Mouse (Mus musculus) limb, embryonic 15.5 days (tissue): ENCODE measurements at regions not wholly inside any gene's neighbourhood (a gene's known extent, or its start where the extent isn't known, plus 50 kb on each side); places are given as distances from the start of the nearest gene placed in this dataset.

Experiments
- ATAC-seq: fragments of 200-750 bp; cut with Nextera tagmentation; 2 replicates; pipeline ENCODE4 v1.8.0; 2017; ENCODE audit warnings: low read depth, moderate TSS enrichment; ENCODE audit not compliant: insufficient number of reproducible peaks, low FRiP score, low TSS enrichment
- H3K27ac ChIP-seq: fragments of 300-500 bp; sonication (generic); 2 replicates; pipeline ENCODE4 v1.5.1; 2015; ENCODE audit warnings: moderate library complexity, mild to moderate bottlenecking, inconsistent platforms
- H3K27me3 ChIP-seq: fragments of 300-500 bp; sonication (generic); 2 replicates; pipeline ENCODE4 v1.6.1; 2015; ENCODE audit warnings: inconsistent platforms
- H3K36me3 ChIP-seq: fragments of 300-500 bp; sonication (generic); 2 replicates; pipeline ENCODE4 v1.6.1; 2015; ENCODE audit warnings: inconsistent platforms
- H3K4me1 ChIP-seq: fragments of 300-500 bp; sonication (generic); 2 replicates; pipeline ENCODE4 v1.6.1; 2015; ENCODE audit warnings: inconsistent platforms
- H3K4me2 ChIP-seq: fragments of 300-500 bp; sonication (generic); 2 replicates; pipeline ENCODE4 v1.6.1; 2015; ENCODE audit warnings: mild to moderate bottlenecking, inconsistent platforms
- H3K4me3 ChIP-seq: fragments of 300-500 bp; sonication (generic); 2 replicates; pipeline ENCODE4 v1.5.1; 2015; ENCODE audit warnings: mild to moderate bottlenecking, inconsistent platforms
- H3K9ac ChIP-seq: fragments of 300-500 bp; sonication (generic); 2 replicates; pipeline ENCODE4 v1.6.1; 2015; ENCODE audit warnings: inconsistent platforms
- H3K9me3 ChIP-seq: fragments of 300-500 bp; sonication (generic); 2 replicates; pipeline ENCODE4 v1.6.1; 2016; ENCODE audit warnings: inconsistent platforms
- WGBS: fragments of 180-500 bp; shearing (Covaris S2); methylation state at CpG from one replicate; pipeline ENCODE4 v1.1.7; 2015; 5-methylcytosine and 5-hydroxymethylcytosine counted together

DNA sequence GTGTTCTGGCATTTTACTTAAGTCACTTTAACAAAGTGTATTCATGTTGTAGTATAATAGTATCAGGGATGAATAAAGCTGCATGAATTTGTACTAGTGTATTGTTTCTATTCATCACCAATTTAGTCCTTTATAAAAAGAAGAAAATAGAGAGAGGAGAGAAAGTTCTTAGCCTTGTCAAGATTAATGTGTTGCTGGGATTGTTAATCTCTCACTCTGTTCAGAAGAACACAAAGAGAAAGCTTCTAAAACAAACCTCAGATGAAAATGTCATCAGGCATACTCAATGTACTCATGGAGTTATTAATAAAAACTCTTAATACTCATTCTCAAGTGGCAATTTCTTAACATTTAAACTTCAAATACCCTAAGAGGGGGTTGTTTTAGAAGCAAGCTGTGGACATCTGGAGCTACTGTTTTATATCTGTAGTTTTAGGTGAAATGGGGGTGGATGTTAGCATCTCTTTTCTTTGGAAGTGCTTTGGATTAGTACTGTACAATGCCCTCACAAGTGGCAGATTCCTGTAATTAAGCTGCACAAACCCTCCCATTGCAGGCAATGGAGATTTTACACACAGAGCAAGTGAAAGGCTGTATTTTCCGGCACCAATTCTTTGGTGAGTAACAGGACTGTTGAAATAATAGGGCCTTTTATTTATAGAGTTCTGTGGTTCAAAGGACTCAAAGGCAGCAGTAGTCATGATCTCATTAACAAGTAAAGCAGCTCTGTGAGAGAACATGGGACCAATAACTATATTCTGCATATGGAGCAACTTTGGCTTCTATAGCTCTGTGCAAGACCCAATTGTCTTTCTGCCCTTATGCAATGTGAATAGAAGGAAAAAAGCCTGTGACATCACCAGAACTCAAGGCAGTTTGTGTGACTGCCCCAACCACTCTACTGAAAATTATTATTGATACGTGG is 273.4 kb upstream of the Epha5 start:
- no peak for ATAC-seq
- 62% methylated on average over 2 of the region's 2 CpGs for WGBS
- no peak overlapping the region for H3K4me3 ChIP-seq
- H3K9ac ChIP-seq = no peak overlapping the region
- no peaks in the 10 kb centered on the region for H3K4me1 ChIP-seq
- H3K27ac ChIP-seq = no peak overlapping the region
- no peaks in the 10 kb centered on the region for H3K36me3 ChIP-seq
- H3K9me3 ChIP-seq = no peaks in the 10 kb centered on the region
- H3K4me2 ChIP-seq = no peak overlapping the region
- H3K27me3 ChIP-seq = no peaks in the 10 kb centered on the region

DNA sequence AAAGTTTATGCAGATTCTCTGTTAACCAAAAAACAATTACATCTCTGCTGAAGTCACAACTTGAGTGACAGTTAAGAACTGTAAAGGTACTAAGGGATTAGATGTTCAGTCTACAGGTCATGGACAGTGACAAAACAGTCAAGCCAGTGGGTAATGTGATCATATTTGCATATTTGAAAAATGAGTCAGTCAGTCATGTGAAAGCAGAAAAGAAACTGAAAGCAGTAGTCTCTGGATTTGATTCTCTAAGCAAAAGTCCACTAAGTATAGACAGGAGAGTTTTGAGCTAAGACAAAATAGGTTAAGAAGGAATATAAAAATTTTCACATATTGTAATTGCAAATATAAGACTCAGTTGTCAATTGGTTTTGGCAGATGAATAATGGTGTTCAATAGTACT is 270.4 kb upstream of the Epha5 start:
- H3K9me3 ChIP-seq = no peaks in the 10 kb centered on the region
- H3K36me3 ChIP-seq = no peaks in the 10 kb centered on the region
- no peaks in the 10 kb centered on the region for H3K27me3 ChIP-seq
- H3K4me2 ChIP-seq = no peak overlapping the region
- H3K27ac ChIP-seq = no peak overlapping the region
- ATAC-seq = no peak
- no peaks in the 10 kb centered on the region for H3K4me1 ChIP-seq
- H3K9ac ChIP-seq = no peak overlapping the region
- no peak overlapping the region for H3K4me3 ChIP-seq

DNA sequence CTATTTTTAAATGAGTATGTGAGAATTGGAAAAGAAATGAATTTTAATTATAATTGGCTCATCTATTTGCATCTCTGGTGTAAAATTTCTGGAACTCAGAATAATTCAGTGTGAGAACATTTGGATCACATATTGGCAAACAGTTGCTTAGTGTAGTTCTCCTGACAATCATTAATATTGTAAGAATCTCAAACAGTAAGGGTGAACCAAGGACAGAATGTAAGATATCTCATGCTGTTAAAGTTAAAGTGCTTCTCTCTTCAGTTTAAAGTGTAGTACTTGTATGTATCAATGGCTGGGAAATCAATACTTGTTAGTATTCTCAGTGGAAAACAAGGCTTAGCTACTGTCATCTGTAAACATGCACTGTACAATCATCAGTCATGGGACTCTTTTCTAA is 238.0 kb upstream of the Epha5 start:
- Histone ChIP-seq H3K27ac (no peak overlapping the region), H3K4me2 (no peak overlapping the region), H3K4me1 (no peaks in the 10 kb centered on the region), H3K36me3 (no peaks in the 10 kb centered on the region), H3K9ac (no peak overlapping the region), H3K27me3 (no peaks in the 10 kb centered on the region), H3K4me3 (no peak overlapping the region), H3K9me3 (no peaks in the 10 kb centered on the region)
- ATAC-seq = no peak

DNA sequence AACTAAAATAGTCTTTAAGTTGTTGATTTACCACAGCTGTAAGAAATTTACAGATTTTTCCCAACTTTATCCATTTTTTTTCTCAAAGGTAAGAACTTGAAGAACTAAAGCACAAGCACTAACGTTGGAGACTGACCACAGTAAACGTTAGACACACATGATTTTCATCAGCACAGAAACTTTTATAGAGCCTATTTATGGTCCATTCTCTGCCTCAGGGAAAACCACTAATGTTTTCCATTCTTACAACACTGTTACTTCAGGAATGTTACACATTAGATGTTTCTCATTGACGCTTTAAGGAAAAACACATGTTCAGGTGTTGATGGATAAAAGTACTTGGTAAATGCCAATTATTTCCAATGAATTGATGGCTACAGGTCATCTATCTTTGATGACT is 218.3 kb upstream of the Epha5 start:
- Histone ChIP-seq H3K4me3 (no peak overlapping the region), H3K27ac (no peak overlapping the region), H3K4me2 (no peak overlapping the region), H3K9me3 (no peaks in the 10 kb centered on the region), H3K4me1 (no peaks in the 10 kb centered on the region), H3K9ac (no peak overlapping the region), H3K27me3 (no peaks in the 10 kb centered on the region), H3K36me3 (no peaks in the 10 kb centered on the region)
- 17% methylated on average over 3 of the region's 3 CpGs for whole genome bisulfite sequencing
- no peak for ATAC-seq

DNA sequence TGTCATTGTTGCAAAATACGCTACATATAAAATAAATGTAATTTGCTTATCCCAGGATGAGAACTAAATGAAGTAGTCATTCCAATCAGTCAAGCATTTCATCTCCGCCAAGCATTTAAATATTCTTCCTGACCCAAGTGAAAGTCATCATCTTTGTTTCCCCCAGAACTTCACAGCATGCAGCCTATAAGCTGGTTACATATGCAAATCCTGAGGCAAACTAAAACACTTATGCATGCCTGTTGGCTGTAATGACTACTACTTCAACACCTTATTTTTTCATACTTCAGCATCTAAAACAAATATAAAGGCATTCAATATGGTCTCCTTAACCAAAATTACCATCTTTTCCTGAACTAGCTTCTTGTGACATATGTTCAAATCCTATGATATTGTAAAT is 215.7 kb upstream of the Epha5 start:
- H3K27ac ChIP-seq = no peak overlapping the region
- ATAC-seq = no peak
- no peaks in the 10 kb centered on the region for H3K4me1 ChIP-seq
- no peaks in the 10 kb centered on the region for H3K36me3 ChIP-seq
- 88% methylated on average over 2 of the region's 2 CpGs for WGBS
- no peaks in the 10 kb centered on the region for H3K9me3 ChIP-seq
- no peak overlapping the region for H3K4me3 ChIP-seq
- H3K4me2 ChIP-seq = no peak overlapping the region
- no peak overlapping the region for H3K9ac ChIP-seq
- no peaks in the 10 kb centered on the region for H3K27me3 ChIP-seq

DNA sequence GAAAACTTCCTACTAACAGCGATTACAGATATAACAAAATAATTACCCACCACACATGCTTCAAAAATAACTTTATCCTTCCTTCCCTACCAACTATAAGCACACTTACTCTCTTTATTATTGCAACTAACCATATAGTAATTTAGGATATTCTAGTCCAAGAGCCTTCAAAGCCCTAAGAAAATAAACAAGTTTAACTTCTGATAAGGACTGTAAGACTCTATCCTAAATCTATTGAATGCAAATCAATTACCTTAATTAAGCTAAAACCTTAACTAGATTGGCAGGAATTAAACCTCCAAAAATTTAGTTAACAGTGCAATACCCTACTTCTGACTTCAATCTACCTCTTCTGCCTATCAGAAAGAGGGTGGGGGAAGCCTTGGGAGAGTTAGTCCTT is 201.0 kb upstream of the Epha5 start:
- no peak overlapping the region for H3K27ac ChIP-seq
- no peak for ATAC-seq
- no peaks in the 10 kb centered on the region for H3K27me3 ChIP-seq
- H3K9me3 ChIP-seq = no peaks in the 10 kb centered on the region
- no peak overlapping the region for H3K4me2 ChIP-seq
- H3K36me3 ChIP-seq = no peaks in the 10 kb centered on the region
- 84% methylated on average over 1 of the region's 1 CpGs for WGBS
- no peak overlapping the region for H3K9ac ChIP-seq
- no peaks in the 10 kb centered on the region for H3K4me1 ChIP-seq
- no peak overlapping the region for H3K4me3 ChIP-seq

DNA sequence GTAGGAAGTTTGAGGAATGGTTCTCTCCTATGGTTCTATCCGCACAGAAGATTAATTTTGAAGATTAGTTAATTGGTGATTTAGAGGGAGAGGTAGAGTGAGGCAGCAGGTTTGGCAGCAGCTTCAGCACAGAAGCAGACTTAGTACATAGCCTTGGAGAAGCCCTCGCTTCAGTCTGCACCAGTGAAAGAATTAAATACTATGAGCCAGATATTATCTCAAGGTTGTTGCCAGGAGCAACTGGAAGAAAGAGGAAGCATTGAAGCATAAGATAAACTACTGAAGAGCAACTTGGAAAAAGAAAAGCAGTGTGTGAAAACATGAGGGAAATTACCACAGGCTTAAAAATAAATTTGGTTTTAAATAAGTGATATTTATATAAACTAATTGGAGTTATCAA is 191.5 kb upstream of the Epha5 start:
- WGBS = 72% methylated on average over 2 of the region's 2 CpGs
- Histone ChIP-seq H3K4me2 (no peak overlapping the region), H3K4me1 (no peaks in the 10 kb centered on the region), H3K27me3 (no peaks in the 10 kb centered on the region), H3K9ac (no peak overlapping the region), H3K36me3 (no peaks in the 10 kb centered on the region), H3K9me3 (no peaks in the 10 kb centered on the region), H3K4me3 (no peak overlapping the region), H3K27ac (no peak overlapping the region)
- no peak for ATAC-seq

DNA sequence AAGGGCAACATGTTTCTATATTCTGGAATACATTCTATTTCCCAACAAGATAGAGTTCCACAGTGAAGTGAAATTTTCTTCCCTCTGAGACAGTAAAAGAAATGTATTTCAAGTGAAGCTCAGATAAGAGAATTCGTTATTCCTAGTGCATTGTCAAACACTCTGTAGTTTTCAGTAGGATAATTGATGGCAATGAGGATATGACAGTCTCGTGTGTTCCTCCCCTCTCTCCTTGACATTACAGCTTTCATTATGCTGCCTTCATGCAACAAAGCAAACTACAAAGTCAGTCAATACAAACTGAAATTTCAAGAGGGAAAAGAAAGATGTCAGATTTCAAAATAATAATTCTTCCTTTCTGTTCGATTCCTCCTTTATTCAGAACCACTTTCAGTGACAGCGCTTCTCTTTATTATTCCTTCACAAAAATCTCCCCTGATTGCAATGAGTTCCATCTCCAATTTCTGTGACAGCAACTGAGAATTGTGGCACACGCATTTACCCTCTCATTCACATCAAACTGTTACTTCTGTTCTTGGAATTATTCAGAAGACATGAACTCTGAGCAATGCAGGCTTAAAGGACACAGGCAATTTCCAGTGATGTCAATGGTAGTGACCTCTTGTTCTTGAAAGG is 148.2 kb upstream of the Epha5 start:
- ATAC-seq = no peak
- Histone ChIP-seq H3K9ac (no peak overlapping the region), H3K27me3 (no peaks in the 10 kb centered on the region), H3K4me2 (no peak overlapping the region), H3K27ac (no peak overlapping the region), H3K36me3 (no peaks in the 10 kb centered on the region), H3K4me1 (no peaks in the 10 kb centered on the region), H3K9me3 (no peaks in the 10 kb centered on the region), H3K4me3 (no peak overlapping the region)
- 80% methylated on average over 5 of the region's 5 CpGs for WGBS

DNA sequence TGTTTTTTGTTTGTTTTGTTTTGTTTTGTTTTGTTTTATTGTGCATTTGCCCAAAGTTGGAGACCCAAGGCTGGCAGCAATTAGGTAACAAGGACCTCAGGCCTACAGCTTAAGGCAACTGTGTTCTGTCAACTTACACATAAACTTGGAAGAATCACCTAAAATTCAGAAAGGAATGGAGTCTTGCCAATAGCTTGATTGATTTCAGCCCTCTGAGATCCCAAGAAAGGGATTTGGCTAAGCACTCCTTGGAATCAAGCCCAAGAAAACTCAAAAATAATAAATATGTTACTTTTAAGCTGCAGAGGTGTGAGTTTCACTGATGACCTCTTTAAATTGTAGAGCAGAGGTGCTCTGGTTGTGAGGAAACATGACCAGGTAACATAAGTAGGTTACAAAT is 102.7 kb upstream of the Epha5 start:
- ATAC-seq = no peak
- H3K27ac ChIP-seq = no peak overlapping the region

DNA sequence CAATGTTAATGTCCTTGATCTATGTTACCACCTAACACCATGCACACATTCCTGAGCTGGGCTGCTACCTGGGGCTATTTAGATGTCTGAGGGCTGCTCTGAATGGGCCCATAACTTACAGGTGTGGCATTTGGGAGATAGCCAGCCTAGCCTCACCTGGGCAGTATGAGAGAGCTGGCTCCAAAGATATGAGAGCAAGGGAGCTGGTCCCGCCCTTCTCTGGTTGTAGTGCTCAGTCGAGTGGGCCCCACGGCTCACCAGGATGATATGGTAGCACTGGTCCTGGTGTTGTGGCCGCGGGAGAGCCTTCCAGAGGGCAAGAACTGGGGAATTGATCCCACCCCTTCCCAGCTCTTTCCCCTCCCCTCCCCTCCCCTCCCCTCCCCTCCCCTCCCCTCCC is 93.0 kb upstream of the Epha5 start:
- H3K27ac ChIP-seq = no peak overlapping the region
- H3K4me1 ChIP-seq = no peaks in the 10 kb centered on the region
- H3K4me2 ChIP-seq = no peak overlapping the region
- H3K9ac ChIP-seq = no peak overlapping the region
- H3K36me3 ChIP-seq = no peaks in the 10 kb centered on the region
- H3K9me3 ChIP-seq = no peaks in the 10 kb centered on the region
- H3K27me3 ChIP-seq = no peaks in the 10 kb centered on the region
- WGBS = 70% methylated on average over 5 of the region's 5 CpGs
- ATAC-seq = no peak
- H3K4me3 ChIP-seq = no peak overlapping the region

More for the DNA sequence above, 102.7 kb upstream of the Epha5 start:
- Histone ChIP-seq H3K36me3 (no peaks in the 10 kb centered on the region), H3K4me3 (no peak overlapping the region), H3K9ac (no peak overlapping the region), H3K9me3 (no peaks in the 10 kb centered on the region), H3K4me1 (no peaks in the 10 kb centered on the region), H3K4me2 (no peak overlapping the region), H3K27me3 (no peaks in the 10 kb centered on the region)

DNA sequence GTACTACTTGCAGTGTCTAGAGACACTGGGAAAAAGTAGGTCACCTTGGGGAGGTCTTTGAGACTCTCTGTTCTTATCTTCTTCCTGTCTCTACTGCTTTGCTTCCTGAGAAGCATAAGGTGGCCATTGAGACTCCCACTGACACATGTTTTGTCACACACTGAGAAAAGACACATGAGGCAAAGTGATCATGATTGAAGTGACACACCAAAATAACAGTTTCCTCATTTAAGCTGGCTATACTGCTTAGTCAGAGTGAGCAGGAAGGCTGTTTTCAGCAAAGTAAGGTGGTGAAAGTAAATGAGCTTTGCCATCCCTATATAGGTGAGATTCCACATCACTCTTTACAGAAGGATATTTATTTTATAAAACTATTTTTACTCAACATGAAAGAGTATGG is 63.8 kb upstream of the Epha5 start:
- Histone ChIP-seq H3K27me3 (no peaks in the 10 kb centered on the region), H3K4me2 (no peak overlapping the region), H3K9ac (no peak overlapping the region), H3K4me1 (no peaks in the 10 kb centered on the region), H3K4me3 (no peak overlapping the region), H3K9me3 (no peaks in the 10 kb centered on the region), H3K27ac (no peak overlapping the region), H3K36me3 (no peaks in the 10 kb centered on the region)
- no peak for ATAC-seq
